Mouse (Mus musculus): Measurements from ENCODE around the gene Cpn2. TPM values are rescaled to one million over a fixed set of nuclear protein-coding genes. Genes with fewer than 3 reads are reported as not detected.

Gene Cpn2
- polyA plus RNA-seq, 1 experiment from 2014 or later, result not detected

DNA sequence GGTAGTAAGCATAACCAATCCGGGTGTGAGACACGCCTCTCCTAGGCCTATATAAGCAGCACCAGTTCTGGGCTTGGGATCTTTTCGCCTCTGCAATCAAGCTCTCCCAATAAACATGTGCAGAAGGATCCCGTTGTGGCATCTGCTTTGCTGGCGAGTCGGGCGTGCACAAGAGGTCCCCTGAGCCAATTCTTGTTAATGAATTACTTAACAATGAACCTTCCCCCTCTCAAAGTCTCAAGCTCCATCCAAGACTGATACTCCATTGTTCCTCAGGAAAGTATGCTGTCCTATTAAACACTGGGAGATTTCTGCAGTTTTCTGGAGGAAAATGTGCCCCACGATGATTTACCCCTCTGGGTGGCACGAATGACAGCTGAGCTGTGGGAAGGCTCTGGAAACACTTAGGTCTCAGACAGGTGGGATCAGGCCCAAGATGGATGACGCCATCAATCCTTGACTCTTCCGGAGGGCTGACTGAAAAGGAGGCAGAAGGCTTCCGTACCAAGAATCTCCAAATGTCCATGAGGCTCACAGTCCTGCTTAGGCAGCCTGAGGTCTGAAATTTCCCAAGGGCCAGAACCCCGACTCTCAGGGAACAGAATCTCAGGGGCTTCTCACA lies 46.0 kb downstream of the Cpn2 start:
- 0 out of 2 replicates have a peak, but pooled peaks cover 2% of the 10 kb centered on the region for H3K4me1 ChIP-seq (replicated peaks; ENCODE audit: insufficient read depth, low read length)
- no peaks in the 10 kb centered on the region for H3K36me3 ChIP-seq (ENCODE audit: insufficient read depth, low read length)
- no peak for TF ChIP-seq CTCF (IDR thresholded peaks at IDR 0.05; ENCODE audit: low read depth)
- H3K27ac ChIP-seq, result no peak overlapping the region
- no peak overlapping the region for H3K4me3 ChIP-seq (replicated peaks; ENCODE audit: low read depth, low read length)
- ATAC-seq (replicated peaks; ENCODE audit: low FRiP score, low read depth) (no peak), DNase-seq (ENCODE audit: low spot score) (no peak)
- no peak overlapping the region for H3K9ac ChIP-seq (ENCODE audit: low read depth, low read length)
- no peak overlapping the region for H3K4me2 ChIP-seq (ENCODE audit: low read length)
- no peaks in the 10 kb centered on the region for H3K9me3 ChIP-seq (replicated peaks; ENCODE audit: low read length)
- WGBS, result 70% methylated on average over 11 of the region's 13 CpGs
- no peaks in the 10 kb centered on the region for H3K27me3 ChIP-seq (ENCODE audit: insufficient read depth, low read length)

DNA sequence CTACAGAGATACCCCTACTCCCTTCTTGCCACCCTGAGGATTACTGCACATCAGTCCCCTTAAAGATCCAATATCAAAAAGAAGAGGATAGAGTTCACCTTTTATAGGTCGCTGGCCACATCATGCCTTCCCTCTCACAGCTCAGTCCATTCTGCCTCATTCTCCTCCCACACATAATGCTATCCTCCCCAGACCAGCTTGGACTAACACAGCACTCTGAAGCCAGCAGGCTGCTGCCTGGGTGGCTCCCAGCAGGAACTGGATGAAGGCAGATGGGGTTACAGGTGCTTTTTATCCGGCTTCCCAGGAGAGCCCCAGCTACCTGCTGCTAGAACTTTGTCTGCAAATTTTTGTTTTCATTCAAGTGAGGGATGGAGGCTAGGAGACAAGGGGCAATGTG lies 51.5 kb downstream of the Cpn2 start:
- Histone ChIP-seq H3K4me1 (replicated peaks; ENCODE audit: insufficient read depth, low read length) (0 out of 2 replicates have a peak, but pooled peaks cover 8% of the 10 kb centered on the region), H3K9me3 (replicated peaks; ENCODE audit: low read length) (no peaks in the 10 kb centered on the region), H3K27ac (no peak overlapping the region), H3K4me3 (replicated peaks; ENCODE audit: low read depth, low read length) (no peak overlapping the region), H3K9ac (ENCODE audit: low read depth, low read length) (no peak overlapping the region), H3K4me2 (ENCODE audit: low read length) (no peak overlapping the region), H3K36me3 (ENCODE audit: insufficient read depth, low read length) (no peaks in the 10 kb centered on the region), H3K27me3 (ENCODE audit: insufficient read depth, low read length) (no peaks in the 10 kb centered on the region)
- TF ChIP-seq CTCF (IDR thresholded peaks at IDR 0.05; ENCODE audit: low read depth), result no peak
- DNase-seq (ENCODE audit: low spot score) (peak; percentile 87), ATAC-seq (replicated peaks; ENCODE audit: low FRiP score, low read depth) (peak; percentile 73; the same call in 1 of the 2 replicates)
- WGBS, result 20% methylated on average over 2 of the region's 2 CpGs

DNA sequence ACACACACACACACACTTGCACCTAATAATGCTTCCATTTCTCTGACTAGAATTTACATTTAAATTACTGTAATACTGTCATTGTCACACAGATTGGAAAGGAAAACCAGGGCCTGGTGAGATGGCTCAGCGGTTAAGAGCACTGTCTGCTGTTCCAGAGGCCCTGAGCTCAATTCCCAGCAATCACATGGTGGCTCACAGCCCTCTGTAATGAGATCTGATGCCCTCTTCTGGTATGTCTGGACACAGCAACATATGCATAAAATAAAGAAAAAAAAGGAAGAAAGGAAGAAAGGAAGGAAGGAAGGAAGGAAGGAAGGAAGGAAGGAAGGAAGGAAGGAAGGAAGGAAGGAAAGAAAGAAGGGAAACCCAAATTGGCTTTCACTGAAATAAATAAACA lies 53.7 kb downstream of the Cpn2 start:
- Histone ChIP-seq H3K36me3 (ENCODE audit: insufficient read depth, low read length) (no peaks in the 10 kb centered on the region), H3K4me3 (replicated peaks; ENCODE audit: low read depth, low read length) (no peak overlapping the region), H3K27ac (no peak overlapping the region), H3K27me3 (ENCODE audit: insufficient read depth, low read length) (no peaks in the 10 kb centered on the region), H3K4me1 (replicated peaks; ENCODE audit: insufficient read depth, low read length) (0 out of 2 replicates have a peak, but pooled peaks cover 8% of the 10 kb centered on the region), H3K4me2 (ENCODE audit: low read length) (no peak overlapping the region), H3K9me3 (replicated peaks; ENCODE audit: low read length) (0 out of 2 replicates have a peak, but pooled peaks cover 5% of the 10 kb centered on the region), H3K9ac (ENCODE audit: low read depth, low read length) (no peak overlapping the region)
- WGBS, result 90% methylated on average over 1 of the region's 1 CpGs
- ATAC-seq (replicated peaks; ENCODE audit: low FRiP score, low read depth) (no peak), DNase-seq (ENCODE audit: low spot score) (no peak)
- TF ChIP-seq CTCF (IDR thresholded peaks at IDR 0.05; ENCODE audit: low read depth), result peak; percentile 20; the same call in 1 of the 2 replicates

DNA sequence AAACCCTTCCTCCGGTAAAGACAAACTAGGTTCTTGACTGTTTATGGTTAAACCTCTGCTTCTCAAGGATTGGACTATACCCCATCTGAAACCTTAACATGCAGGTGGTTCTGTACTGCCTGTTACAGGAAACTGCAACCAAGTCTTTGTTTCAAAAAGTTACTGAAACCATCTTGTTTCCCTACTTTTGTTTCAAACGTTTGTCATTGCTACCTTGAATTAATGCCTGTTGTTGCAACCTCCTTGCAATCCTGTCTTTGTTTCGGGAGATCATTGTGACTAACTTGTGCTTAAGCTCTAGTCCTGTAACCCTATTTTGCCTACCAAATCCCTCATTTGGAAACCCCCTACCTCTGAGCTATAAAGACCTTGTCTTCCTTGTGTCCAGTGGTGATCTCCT lies 55.3 kb downstream of the Cpn2 start:
- H3K9ac ChIP-seq (ENCODE audit: low read depth, low read length), result no peak overlapping the region
- H3K27ac ChIP-seq, result no peak overlapping the region
- H3K4me2 ChIP-seq (ENCODE audit: low read length), result no peak overlapping the region
- ATAC-seq (replicated peaks; ENCODE audit: low FRiP score, low read depth) (no peak), DNase-seq (ENCODE audit: low spot score) (no peak)
- no peaks in the 10 kb centered on the region for H3K36me3 ChIP-seq (ENCODE audit: insufficient read depth, low read length)
- H3K4me3 ChIP-seq (replicated peaks; ENCODE audit: low read depth, low read length), result no peak overlapping the region
- no peak for TF ChIP-seq CTCF (IDR thresholded peaks at IDR 0.05; ENCODE audit: low read depth)
- 76% methylated on average over 3 of the region's 3 CpGs for WGBS
- 0 out of 2 replicates have a peak, but pooled peaks cover 8% of the 10 kb centered on the region for H3K4me1 ChIP-seq (replicated peaks; ENCODE audit: insufficient read depth, low read length)
- 0 out of 2 replicates have a peak, but pooled peaks cover 5% of the 10 kb centered on the region for H3K9me3 ChIP-seq (replicated peaks; ENCODE audit: low read length)
- no peaks in the 10 kb centered on the region for H3K27me3 ChIP-seq (ENCODE audit: insufficient read depth, low read length)

DNA sequence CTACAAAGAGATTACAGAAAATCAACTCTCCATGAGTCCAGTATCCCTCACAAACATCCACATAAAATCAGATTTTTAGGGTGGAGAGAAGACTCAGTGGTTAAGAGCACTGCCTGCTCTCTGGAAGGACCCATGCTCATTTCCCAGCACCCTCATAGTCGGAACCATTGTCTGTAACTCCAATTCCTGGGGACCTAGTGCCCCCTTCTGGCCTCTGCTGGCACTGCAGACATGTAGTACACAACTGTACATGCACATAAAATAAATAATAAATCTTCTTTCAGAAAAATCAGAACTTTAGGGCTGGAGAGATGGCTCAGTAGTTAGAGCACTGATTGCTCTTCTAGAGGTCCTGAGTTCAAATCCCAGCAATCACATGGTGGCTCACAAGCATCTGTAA lies 58.0 kb downstream of the Cpn2 start:
- H3K9ac ChIP-seq (ENCODE audit: low read depth, low read length), result no peak overlapping the region
- peak; percentile 42 for TF ChIP-seq CTCF (IDR thresholded peaks at IDR 0.05; ENCODE audit: low read depth)
- H3K36me3 ChIP-seq (ENCODE audit: insufficient read depth, low read length), result no peaks in the 10 kb centered on the region
- H3K9me3 ChIP-seq (replicated peaks; ENCODE audit: low read length), result 0 out of 2 replicates have a peak, but pooled peaks cover 5% of the 10 kb centered on the region
- H3K27me3 ChIP-seq (ENCODE audit: insufficient read depth, low read length), result no peaks in the 10 kb centered on the region
- 97% methylated on average over 1 of the region's 1 CpGs for WGBS
- H3K4me1 ChIP-seq (replicated peaks; ENCODE audit: insufficient read depth, low read length), result 0 out of 2 replicates have a peak, but pooled peaks cover 4% of the 10 kb centered on the region
- H3K4me2 ChIP-seq (ENCODE audit: low read length), result no peak overlapping the region
- no peak overlapping the region for H3K27ac ChIP-seq
- DNase-seq (ENCODE audit: low spot score), result no peak
- no peak overlapping the region for H3K4me3 ChIP-seq (replicated peaks; ENCODE audit: low read depth, low read length)
- ATAC-seq (replicated peaks; ENCODE audit: low FRiP score, low read depth), result no peak

DNA sequence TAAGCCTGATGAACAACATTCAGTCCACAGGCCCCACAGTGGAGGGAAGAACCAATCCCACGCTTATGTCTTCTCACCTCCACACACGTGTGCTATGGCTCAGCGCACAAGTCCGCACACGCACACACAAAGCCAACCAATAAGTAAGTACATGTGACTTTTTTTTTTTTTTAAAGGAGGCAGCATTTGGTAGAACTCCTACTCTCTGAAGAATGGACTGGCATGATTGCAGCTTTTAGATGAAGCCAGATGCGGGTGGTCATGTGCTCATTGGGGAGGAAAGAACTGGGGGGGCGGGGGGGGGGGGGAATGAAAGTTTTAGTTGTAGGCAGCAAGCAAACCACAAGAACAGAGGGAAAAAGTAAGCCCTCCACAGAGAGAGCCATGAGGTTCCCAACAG lies 59.3 kb downstream of the Cpn2 start:
- H3K4me2 ChIP-seq (ENCODE audit: low read length), result no peak overlapping the region
- no peak for TF ChIP-seq CTCF (IDR thresholded peaks at IDR 0.05; ENCODE audit: low read depth)
- H3K4me1 ChIP-seq (replicated peaks; ENCODE audit: insufficient read depth, low read length), result 0 out of 2 replicates have a peak, but pooled peaks cover 4% of the 10 kb centered on the region
- H3K9me3 ChIP-seq (replicated peaks; ENCODE audit: low read length), result 0 out of 2 replicates have a peak, but pooled peaks cover 5% of the 10 kb centered on the region
- no peak for ATAC-seq (replicated peaks; ENCODE audit: low FRiP score, low read depth)
- H3K4me3 ChIP-seq (replicated peaks; ENCODE audit: low read depth, low read length), result no peak overlapping the region
- H3K27ac ChIP-seq, result no peak overlapping the region
- no peaks in the 10 kb centered on the region for H3K27me3 ChIP-seq (ENCODE audit: insufficient read depth, low read length)
- 80% methylated on average over 7 of the region's 7 CpGs for WGBS
- no peaks in the 10 kb centered on the region for H3K36me3 ChIP-seq (ENCODE audit: insufficient read depth, low read length)
- no peak overlapping the region for H3K9ac ChIP-seq (ENCODE audit: low read depth, low read length)
- DNase-seq (ENCODE audit: low spot score), result no peak
